Mouse (Mus musculus) regulatory T cell (primary cell): ENCODE measurements around the gene Cfc1.

Experiments used
- in situ Hi-C: fragments of 300-600 bp; cut with MboI, MseI; formaldehyde crosslinking; loops from one replicate; pipeline ENCODE4 v1.15.1; 2025; ENCODE audit warnings: high pct_unique_total_duplicates

Cfc1 gene

DNA sequence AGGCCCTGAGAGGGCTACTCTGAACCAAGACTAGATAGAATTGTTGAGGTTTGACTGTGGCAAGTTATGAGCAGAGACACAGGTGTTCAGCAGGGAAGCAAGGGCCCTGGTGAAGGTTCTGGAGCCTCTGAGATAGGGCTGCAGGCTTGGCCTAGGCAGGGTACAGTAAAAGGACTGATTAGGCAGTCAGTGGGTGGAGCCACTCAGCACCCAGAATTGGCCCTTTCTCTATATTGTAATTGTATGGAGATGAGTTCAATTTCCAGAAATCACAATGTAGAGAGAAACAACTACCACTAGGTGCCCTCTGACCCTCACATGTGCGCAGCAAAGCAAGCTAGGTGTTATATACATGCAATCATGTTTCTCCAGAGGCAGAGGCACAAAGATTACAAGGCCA is 18.2 kb downstream of the Cfc1 start:
- in situ Hi-C loops = loop anchor here (5.0 kb wide), 1 partner anchor 39 kb away; no protein-coding TSS in a partner anchor

DNA sequence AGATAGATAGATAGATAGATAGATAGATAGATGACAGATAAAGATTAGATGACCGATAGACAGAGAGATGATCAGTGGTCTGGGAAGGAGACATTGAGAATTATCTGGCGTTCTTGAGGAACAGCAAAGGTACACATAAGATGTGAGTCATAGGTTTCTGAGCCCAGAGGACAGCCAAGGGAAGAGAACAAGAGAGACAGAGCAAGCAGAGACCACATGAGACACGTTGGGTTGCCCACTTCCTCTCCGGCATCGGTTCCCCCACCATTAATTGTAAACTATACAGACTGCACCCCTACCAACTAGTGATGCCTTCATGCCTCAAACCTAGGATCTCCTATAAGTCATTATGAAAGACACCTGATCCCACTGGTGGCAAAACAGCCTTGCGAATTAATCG is 18.8 kb downstream of the Cfc1 start:
- in situ Hi-C loops = loop anchor here (5.0 kb wide), 1 partner anchor 38 kb away; no protein-coding TSS in a partner anchor

DNA sequence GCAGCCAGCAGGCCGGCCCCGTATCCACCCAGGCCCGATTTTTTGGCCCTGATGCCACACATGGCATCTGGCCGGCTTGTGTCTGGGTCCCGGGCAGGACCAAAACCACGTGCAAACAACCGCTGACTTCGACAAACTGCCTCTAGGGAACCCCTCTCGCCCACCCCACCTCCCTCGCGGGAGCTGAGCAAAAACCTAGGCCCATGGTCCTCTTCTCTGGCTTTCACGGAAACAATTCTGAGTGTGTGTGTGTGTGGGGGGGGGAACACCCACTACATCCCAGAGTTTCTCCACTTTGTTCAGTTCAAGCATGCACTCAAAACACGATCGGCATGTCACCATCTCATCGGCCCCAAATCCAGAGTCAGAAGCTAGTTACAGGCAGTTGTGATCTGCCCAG is 25.4 kb downstream of the Cfc1 start, which contains the start of gene Prss40:
TSS of gene Prss40 (minus strand) at position 101 of the 400 bp plus-strand sequence.
- in situ Hi-C loops = no loop called here

DNA sequence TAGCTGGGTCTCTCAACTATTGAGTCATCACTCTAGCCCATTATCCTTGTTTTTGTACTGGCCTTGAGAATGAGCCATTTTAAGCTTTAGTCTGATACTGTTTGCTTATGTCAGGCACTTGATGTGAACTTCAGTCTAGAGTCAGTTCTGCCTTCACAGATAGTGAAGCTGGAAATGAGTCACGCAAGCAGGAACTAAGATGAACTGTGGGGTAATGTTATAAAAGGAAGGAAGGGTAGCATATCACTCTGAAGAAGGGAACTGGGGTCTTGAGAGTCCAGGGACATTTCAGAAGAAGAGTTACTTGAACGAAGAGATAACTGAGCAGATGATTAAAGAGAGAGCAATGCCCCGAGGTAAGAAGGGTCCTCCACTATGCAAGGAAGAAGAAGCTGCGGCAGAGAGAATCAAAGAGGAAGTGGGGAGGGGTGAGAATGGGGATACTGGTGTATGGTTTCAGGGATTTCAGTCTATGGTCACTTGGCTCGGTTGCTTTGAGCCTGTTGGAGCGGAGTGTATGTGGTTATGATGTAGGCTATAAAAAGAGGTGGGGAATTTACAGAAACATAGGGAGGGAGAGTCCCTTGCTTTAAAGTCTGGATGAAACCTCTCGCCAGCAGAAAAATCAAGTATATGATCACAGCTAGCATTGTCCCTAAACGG is 29.1 kb downstream of the Cfc1 start:
- in situ Hi-C loops = no loop called here

DNA sequence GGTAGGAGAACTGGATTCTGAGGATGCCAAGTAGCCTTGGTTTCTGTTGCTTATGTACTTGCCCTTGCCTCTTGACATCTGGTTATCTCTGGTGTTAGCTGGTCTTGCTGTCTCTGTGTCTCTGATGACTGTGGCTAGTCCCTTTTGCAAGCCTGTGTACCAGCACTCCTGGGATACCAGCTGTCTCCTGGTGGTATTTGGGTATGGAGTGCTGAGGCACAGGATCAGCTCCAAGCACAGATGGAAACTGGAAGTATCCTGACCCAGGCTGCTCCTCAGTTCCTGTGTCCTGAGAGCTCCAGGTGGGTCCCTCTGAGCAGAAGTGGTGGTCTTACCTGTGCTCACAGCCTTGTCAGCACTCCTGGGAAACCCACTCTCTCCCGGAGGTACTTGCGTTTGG is 32.7 kb downstream of the Cfc1 start:
- in situ Hi-C loops = no loop called here

DNA sequence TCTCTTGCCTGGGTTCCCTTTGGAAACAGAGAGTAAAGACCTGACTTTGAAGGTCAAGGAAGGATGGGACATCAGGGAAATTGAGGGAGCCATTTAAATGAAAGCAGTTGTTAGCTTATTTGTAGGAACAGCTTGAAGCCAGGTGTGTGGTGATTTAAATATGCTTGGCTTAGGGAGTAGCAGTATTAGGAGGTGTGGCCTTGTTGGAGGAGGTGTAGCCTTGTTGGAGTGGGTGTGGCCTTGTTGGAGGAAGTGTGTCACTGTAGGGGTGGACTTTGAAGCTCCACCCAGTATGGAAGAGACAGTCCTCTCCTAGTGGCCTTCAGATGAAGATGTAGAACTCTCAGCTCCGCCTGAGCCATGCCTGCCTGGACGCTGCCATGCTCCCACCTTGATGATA is 34.4 kb downstream of the Cfc1 start:
- in situ Hi-C loops = no loop called here

DNA sequence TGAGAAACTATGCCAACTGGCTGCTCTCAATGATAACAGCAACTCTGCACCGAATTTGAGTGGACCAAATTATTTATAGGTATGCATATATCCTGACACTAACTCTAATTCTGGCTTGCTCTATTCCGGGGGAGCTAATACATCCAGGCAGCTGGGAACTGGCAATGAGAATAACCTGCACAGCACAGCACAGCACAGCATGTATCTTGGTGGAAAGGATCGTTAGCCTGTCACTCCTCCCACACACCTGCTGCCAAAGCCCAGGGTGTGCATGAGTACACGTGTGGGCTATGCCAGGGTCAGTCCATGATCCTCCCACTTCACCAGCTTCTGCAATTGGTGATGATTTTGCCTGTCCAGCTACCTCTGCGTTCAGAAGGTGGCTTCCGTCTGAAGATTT is 36.0 kb downstream of the Cfc1 start:
- in situ Hi-C loops = no loop called here

DNA sequence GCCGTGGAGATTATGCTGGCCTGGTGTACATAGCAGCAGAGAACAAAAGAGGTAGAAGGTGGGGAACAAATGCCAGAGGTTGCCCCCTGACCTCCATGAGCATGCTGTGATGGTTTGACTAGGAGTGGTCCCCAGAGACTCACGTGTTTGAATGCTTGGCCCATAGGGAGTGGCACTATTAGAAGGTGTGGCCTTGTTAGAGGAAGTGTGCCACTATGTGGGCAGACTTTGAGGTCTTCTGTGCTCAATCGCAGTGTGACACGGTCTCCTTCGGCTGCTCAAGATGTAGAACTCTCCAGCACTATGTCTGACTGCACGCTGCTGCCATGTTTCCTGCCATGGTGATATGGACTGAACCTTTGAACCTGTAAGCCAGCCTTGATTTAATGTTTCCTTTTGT is 37.8 kb downstream of the Cfc1 start:
- in situ Hi-C loops = no loop called here

DNA sequence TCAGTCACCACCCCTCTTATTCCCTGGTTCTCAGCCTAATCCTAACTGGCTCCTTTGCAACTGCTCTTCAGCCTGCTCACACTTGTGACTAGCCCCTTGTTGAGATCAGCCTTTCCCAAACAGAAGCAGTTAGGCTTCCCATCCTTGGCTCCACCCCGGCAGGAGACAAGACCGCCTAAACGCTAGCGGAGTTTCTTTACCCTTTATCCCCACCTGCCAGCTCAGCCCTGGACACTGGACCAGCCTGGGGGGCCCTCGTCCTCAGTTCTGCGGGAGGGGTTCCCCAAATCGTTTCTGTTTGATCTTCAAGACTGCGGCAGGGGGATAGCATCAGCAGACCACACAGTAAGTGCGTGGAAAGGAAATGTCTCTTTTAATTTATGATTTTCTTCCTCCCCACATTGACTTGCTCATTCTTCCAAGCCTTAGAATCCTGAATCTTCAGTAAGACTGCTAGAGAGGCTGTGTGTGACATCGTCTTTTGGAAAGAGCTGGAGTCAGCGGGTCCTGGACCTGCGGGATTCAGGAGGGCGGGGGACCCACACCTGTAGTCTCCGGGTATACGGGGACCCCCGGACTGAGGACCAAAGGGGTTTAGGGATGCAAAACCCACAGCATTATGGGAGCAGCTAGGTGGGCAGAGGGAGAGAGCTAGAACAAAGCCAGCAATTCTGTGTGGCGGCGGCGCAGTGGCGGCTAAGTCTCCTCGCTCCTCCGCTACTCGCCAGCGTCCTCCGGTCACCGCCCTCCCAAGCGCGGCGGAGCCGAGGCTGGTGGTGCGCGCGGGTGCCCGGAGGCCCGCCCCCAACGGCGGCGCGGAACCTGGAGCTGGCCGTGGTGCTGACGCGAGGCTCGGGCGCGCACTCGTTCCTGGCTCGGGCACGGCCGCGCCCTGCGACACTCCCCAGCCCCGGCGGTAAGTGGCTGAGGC is 43.7 kb downstream of the Cfc1 start, which contains the start of gene Amer3:
TSS of gene Amer3 (plus strand) at position 807 of the 931 bp plus-strand sequence.
- in situ Hi-C loops = no loop called here

DNA sequence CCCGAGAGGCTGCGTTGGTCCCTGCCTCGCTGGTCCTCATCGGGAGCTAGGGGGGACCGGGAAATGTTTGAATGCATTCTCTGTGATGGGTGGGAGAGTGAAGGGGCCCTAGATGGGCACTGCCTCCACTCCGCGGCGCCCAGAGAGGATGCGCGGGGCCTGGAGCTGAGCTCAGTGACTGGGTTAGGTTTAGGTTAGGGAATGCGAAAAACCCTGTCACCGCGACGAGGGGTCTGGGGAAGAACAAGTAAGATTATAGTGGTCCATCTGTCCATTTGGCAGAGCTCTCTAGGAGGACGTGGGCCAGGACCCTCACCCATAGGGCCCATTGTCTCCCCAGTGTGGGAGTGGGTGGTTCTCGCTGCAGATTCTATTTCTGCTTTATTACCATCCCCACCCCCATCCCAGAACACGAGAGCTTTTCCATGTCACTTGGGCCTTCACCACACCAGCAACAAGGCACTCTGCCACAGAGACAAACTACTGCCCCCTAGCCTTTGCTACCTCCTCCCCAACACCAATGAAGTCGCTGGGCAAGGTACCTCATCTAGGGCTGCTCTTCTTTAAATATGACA is 44.4 kb downstream of the Cfc1 start:
- in situ Hi-C loops = no loop called here

DNA sequence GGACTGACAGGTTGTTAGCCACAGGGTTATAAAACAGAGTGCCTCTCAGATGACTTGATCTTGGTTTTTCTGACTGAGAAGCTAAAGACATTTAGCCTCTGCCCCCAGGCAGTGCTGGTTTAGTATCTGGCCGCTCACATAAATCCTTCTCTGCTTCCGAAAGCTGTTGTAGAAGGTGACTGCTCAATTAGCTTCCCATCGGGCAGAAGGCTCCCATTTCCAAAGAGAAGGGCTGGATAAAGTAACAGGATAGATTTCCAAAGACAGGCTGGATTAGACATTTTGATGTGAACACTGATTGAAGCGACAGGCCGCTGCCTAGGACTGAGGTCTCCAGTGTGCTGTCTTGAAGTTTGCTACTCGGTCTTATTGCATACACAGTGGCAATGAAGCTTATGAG is 46.8 kb downstream of the Cfc1 start:
- in situ Hi-C loops = no loop called here

DNA sequence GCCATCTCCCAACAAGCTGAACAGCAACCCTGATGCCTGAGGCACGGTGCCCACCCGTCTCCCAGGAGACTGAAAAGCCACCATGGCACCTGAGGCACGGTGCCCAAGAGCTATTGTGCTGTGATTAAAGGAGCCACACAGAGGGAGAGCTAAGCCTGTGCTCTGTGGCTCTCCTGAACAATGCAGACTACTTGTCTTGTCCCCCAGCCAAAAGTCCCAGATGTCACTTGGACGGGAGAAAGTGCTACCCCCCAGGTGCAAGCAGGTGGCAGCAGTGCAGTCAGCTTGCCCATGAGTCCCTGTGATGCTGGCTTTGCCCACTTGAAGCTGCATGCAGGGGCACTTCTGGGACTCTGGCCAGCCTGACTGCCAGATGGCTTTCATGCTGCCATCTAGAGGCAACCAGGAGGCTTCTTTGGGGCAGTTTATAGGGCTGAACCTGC is 48.4 kb downstream of the Cfc1 start:
- in situ Hi-C loops = no loop called here

DNA sequence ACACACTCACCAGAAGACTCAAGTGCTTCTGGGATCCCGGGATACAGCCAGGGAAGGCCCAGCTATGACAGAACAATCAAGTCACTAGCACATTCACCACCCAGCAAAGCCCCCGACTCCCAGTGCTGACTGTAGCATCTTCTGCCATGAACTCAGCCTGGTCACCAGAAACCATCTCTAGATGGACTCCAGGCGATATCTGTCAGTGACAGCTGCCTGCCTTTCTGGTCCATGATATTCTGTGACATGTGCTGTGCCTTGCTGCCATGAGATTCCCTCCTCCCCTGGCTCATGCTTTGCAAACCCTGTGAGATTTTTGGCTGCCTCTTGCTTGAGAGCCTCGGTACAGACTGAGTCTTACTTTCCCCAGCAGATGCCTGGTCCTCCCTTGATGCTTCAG is 49.3 kb downstream of the Cfc1 start:
- in situ Hi-C loops = no loop called here

DNA sequence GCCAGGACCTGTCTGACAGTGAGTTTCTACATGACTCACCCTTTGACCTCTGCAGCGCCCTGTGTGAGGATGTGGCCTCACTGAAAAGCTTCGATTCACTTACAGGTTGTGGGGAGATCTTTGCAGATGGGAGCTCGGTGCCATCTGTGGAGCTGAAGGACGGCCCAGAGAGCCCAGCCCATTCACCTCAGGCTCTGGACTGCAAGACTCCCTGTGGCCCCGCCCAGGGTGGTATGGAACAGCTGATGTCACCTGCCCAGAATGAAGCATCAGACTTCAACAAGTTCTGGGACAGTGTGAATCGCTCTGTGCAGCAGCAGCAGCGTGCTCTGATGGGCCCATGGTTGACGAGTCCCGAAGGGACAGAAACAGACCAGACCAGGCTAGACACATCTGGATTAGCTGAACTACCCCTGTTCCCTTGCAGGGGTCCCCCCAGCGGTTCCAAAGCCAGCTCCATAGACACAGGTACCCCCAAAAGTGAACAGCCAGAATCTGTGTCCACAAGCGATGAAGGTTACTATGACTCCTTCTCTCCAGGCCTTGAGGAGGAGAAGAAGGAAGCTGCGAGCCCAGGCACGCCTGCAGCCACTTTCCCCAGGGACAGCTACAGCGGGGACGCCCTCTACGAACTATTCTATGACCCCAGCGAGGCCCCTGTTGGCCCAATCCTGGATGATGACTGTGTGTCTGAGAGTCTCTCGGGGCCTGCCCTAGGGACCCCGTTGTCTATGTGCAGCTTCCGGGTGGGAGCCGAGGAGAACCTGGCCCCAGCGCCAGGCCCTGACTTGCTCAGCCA is 52.0 kb downstream of the Cfc1 start:
- in situ Hi-C loops = no loop called here
